Mouse (Mus musculus) ES-Bruce4 (cell line): ENCODE data around the gene Ccl28.

Experiments used
- CTCF ChIP-seq: IDR thresholded peaks from one replicate; pipeline ENCODE4 v1.8.1; 2011; ENCODE audit warnings: low read depth, low read length
- POLR2A ChIP-seq: IDR thresholded peaks from one replicate; pipeline ENCODE4 v1.8.1; 2011; ENCODE audit warnings: low read length; ENCODE audit not compliant: insufficient read depth

GRCm38 (mm10) chr13:119679721-119680120 lies 56.1 kb downstream of the Ccl28 start:
- TF ChIP-seq CTCF (no peak), POLR2A (no peak)
